Mouse (Mus musculus) hindbrain, embryonic 15.5 days (tissue): Measurements from ENCODE around the gene Foxa2. TPM values are rescaled to one million over a fixed set of nuclear protein-coding genes. Genes with fewer than 3 reads are reported as not detected.

Experiments
- ATAC-seq: fragments of 200-750 bp; cut with Nextera tagmentation; 2 replicates; pipeline ENCODE4 v1.8.0; 2017; ENCODE audit warnings: low read depth, moderate number of reproducible peaks, moderate TSS enrichment; ENCODE audit not compliant: low FRiP score
- H3K27ac ChIP-seq: fragments of 300-500 bp; sonication (generic); replicated peaks from 2 replicates; pipeline ENCODE4 v1.5.1; 2015; ENCODE audit warnings: mild to moderate bottlenecking, inconsistent platforms
- H3K27me3 ChIP-seq: fragments of 300-500 bp; sonication (generic); 2 replicates; pipeline ENCODE4 v1.6.1; 2015; ENCODE audit warnings: control low read depth, inconsistent platforms
- H3K36me3 ChIP-seq: fragments of 300-500 bp; sonication (generic); 2 replicates; pipeline ENCODE4 v1.6.1; 2015; ENCODE audit warnings: control low read depth, inconsistent platforms
- H3K4me1 ChIP-seq: fragments of 300-500 bp; sonication (generic); replicated peaks from 2 replicates; pipeline ENCODE4 v1.6.1; 2015; ENCODE audit warnings: control low read depth, inconsistent platforms
- H3K4me2 ChIP-seq: fragments of 300-500 bp; sonication (generic); 2 replicates; pipeline ENCODE4 v1.6.1; 2015; ENCODE audit warnings: moderate library complexity, mild to moderate bottlenecking, inconsistent platforms
- H3K4me3 ChIP-seq: fragments of 300-500 bp; sonication (generic); 2 replicates; pipeline ENCODE4 v1.5.1; 2015; ENCODE audit warnings: mild to moderate bottlenecking, inconsistent platforms
- H3K9ac ChIP-seq: fragments of 300-500 bp; sonication (generic); 2 replicates; pipeline ENCODE4 v1.6.1; 2015; ENCODE audit warnings: inconsistent platforms
- H3K9me3 ChIP-seq: fragments of 300-500 bp; sonication (generic); 2 replicates; pipeline ENCODE4 v1.6.1; 2016; ENCODE audit warnings: control low read depth, inconsistent platforms
- WGBS: fragments of 180-500 bp; shearing (Covaris S2); methylation state at CpG from one replicate; pipeline ENCODE4 v1.1.7; 2015; 5-methylcytosine and 5-hydroxymethylcytosine counted together
- polyA plus RNA-seq: library from polyadenylated mRNA; unstranded; fragments of >200 nt; fragmentation: Nextera tagmentation; extraction: Ambion mirVana; gene quantifications from 2 replicates; pipeline ENCODE4 v1.2.1, GENCODE M21; 2015

The Foxa2 gene
- polyA plus RNA-seq, 1 experiment from 2014 or later = 1.3 TPM

DNA sequence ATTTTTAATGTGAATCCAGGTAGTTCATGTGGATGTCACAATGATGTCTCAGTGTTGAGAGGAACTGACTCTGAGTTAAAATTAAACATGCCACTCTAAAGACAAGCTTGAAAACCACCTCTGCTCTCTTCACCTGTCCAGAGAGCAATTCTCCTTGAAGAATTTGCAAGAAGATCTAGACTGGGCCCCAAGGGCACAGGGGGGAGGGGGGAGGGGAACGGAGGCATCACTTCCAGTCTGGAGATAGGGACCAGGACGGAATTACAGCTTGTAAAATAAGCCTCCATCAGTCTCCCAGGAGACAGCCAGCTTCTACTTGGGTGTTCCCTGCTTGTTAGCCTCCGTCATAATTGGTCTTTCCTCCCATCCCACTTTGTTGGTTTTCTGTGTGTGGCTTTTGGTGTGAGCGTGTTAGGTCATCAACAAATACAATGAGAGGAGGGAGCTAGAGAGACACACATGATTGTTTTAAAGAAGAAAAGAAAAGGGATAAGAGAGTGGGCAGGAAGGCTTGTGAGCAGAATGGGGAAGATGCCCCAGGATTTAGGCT is 10.1 kb downstream of the Foxa2 start:
- Histone ChIP-seq H3K9ac (no peak overlapping the region), H3K4me2 (no peak overlapping the region), H3K36me3 (no peaks in the 10 kb centered on the region), H3K4me3 (no peak overlapping the region), H3K27ac (no peak overlapping the region), H3K27me3 (peaks cover 91% of the 10 kb centered on the region), H3K4me1 (no peaks in the 10 kb centered on the region), H3K9me3 (no peaks in the 10 kb centered on the region)
- WGBS = 4% methylated on average over 4 of the region's 4 CpGs
- ATAC-seq = no peak

DNA sequence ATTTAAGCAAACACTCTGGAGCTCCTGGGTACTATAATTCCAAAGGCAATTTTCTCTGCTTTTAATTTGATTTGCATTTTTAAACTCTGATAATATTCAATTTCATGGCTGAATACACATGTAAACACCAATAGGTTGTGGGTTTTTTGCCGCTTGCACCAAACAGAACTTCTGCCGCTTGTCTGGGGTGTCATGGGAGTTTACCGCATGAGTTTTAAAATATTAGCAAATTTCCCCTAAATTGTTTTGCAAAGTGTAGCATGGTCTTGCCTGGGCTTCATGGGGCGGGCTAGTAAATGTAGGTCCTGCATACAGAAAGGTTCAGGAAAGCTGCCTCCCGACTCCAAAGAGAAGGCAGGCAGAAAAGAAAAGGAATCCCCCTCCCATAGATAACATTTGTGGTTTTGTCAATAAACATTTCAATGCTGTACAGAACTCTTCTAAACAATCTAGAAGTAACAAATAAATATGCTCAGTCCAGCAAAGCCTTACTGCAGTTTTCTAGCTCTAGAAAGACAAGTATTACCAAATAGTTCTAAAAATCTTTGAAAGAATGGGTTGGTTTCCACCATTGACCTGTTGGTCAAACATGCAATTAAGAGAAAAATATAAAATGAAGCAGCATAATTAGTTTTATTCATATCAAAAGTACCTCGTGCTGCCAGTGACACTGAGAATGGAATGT is 15.6 kb downstream of the Foxa2 start:
- no peak for ATAC-seq
- no peaks in the 10 kb centered on the region for H3K36me3 ChIP-seq
- peaks cover 90% of the 10 kb centered on the region for H3K27me3 ChIP-seq
- H3K27ac ChIP-seq = no peak overlapping the region
- no peak overlapping the region for H3K4me2 ChIP-seq
- 3% methylated on average over 6 of the region's 6 CpGs for WGBS
- no peaks in the 10 kb centered on the region for H3K4me1 ChIP-seq
- H3K4me3 ChIP-seq = no peak overlapping the region
- no peaks in the 10 kb centered on the region for H3K9me3 ChIP-seq
- H3K9ac ChIP-seq = no peak overlapping the region

- no peaks in the 10 kb centered on the region for H3K36me3 ChIP-seq
- 3% methylated on average over 11 of the region's 11 CpGs for WGBS
- H3K27ac ChIP-seq = no peak overlapping the region
Measured at GRCm38 (mm10) chr2:148030613-148030935, 16.2 kb downstream of the Foxa2 start.

DNA sequence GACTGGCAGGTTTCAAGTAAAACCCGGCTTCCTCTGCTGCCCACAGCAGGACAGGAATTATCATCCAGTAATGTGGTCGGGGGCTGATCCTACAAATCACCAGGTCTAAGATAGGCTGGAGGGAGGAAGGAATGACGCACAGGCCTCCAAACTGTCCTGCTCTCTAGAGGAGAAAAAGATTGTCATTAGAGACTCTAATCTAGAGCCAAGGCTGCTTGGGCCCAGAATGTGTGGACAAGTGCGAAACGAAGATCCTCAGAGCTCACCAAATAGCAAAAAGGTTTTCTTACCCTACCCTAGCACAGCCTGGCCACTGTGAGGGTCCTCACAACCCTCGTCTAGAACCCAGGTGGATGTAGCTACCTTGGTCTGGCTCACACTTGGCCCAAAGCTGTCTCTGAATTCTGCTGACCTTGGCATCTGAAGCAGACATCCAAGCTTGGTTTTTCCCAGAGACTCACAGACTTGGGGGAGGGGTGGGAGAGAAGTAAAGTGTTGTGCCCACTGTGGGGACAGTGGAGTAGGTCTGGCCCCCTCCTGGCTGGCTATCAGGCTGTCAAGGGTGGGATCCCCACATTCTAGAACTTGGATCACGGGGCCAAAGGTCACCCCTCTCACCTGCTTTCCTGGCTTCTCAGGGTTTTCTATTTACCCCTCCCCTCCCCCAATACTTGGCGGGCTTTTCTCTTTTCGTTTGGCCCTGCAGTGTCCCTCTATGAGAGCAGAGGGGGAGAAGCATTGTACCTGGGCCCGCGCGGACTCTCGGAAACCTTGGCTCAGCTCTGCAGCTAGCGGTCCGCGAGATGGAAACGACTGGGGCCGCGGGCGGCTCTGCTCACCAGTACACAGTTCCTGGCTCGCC is 16.8 kb downstream of the Foxa2 start:
- ATAC-seq = no peak

More at GRCm38 (mm10) chr2:148030613-148030935, 16.2 kb downstream of the Foxa2 start:
- H3K4me2 ChIP-seq = no peak overlapping the region
- no peak for ATAC-seq
- peaks cover 90% of the 10 kb centered on the region for H3K27me3 ChIP-seq
- H3K4me1 ChIP-seq = no peaks in the 10 kb centered on the region
- no peaks in the 10 kb centered on the region for H3K9me3 ChIP-seq
- no peak overlapping the region for H3K4me3 ChIP-seq
- H3K9ac ChIP-seq = no peak overlapping the region

DNA sequence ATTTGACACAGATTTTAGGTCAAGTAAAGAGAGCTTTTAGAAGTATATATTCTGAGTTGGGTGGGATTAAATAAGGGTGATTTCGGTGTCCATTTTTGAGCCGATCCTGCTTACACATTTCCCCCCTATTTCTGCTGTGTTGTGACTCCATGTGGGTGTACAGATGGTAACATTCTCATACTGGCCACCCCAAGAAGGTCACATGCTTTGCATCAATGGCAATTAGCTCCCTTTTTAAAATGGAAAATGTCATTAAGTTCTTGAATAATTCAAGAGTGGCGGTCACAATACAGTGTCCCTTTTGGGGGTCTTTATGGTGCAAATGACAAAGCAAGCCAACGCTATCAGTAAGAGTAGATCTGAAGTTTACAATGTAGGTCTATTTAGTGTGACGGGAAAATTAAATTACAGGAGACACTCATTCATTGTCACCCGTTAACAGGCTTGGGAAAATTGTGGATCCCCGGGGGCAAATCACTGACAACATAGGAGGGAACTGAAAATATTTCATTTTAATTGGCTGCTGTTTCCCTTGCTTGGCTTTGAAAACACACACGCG is 17.6 kb downstream of the Foxa2 start:
- Histone ChIP-seq H3K27ac (no peak overlapping the region), H3K4me1 (no peaks in the 10 kb centered on the region), H3K4me2 (no peak overlapping the region), H3K9ac (no peak overlapping the region), H3K36me3 (no peaks in the 10 kb centered on the region), H3K27me3 (peaks cover 90% of the 10 kb centered on the region), H3K9me3 (no peaks in the 10 kb centered on the region), H3K4me3 (no peak overlapping the region)
- no peak for ATAC-seq
- WGBS = 11% methylated on average over 9 of the region's 9 CpGs

More for the DNA sequence above, 16.8 kb downstream of the Foxa2 start:
- H3K4me3 ChIP-seq = no peak overlapping the region
- no peak overlapping the region for H3K27ac ChIP-seq
- no peak overlapping the region for H3K4me2 ChIP-seq
- H3K9ac ChIP-seq = no peak overlapping the region
- peaks cover 90% of the 10 kb centered on the region for H3K27me3 ChIP-seq
- no peaks in the 10 kb centered on the region for H3K9me3 ChIP-seq
- no peaks in the 10 kb centered on the region for H3K36me3 ChIP-seq
- 2% methylated on average over 21 of the region's 21 CpGs for WGBS
- H3K4me1 ChIP-seq = no peaks in the 10 kb centered on the region

DNA sequence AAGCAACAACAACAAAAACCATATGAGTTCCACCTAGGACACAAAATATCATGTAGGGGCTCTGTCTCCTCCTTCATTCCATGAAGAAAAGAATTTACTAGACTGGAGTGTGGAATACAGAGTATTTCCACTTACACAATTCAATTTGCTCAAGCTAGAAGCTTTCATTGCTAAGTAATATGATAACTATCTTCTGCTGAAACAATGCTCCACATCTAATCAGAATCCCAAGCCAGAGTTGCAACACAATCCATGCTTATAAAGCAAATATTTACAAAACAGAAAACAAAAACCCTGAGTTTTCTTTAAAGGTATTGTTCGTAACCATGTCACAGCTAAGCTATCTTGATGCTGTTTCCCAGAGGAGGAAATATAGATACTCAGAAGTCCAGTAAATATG is 20.4 kb downstream of the Foxa2 start:
- Histone ChIP-seq H3K4me2 (no peak overlapping the region), H3K4me3 (no peak overlapping the region), H3K27me3 (peaks cover 94% of the 10 kb centered on the region), H3K9ac (no peak overlapping the region), H3K36me3 (no peaks in the 10 kb centered on the region), H3K9me3 (no peaks in the 10 kb centered on the region), H3K4me1 (no peaks in the 10 kb centered on the region), H3K27ac (no peak overlapping the region)
- WGBS = 78% methylated on average over 1 of the region's 1 CpGs
- no peak for ATAC-seq

DNA sequence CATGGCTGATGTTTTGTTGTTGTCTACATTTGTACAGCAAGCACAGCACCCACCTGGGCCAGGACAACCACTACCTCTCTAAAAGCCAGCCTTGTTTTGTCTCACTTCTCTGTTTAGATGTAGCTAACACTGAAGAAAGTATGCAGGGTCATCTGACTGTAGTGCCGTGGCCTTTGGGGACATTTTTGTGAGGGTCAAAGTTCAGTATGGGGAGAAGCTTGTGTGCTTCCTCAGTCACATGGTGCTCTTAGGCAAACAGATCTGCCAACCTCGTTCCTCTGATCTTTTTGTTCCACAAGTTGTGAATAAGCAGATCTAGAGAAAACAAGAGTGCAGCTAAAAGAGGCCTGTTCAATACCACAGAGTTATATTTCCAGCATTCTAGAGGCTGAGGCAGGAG is 21.3 kb downstream of the Foxa2 start:
- Histone ChIP-seq H3K27ac (no peak overlapping the region), H3K4me1 (no peaks in the 10 kb centered on the region), H3K4me3 (no peak overlapping the region), H3K9me3 (no peaks in the 10 kb centered on the region), H3K9ac (no peak overlapping the region), H3K27me3 (peaks cover 97% of the 10 kb centered on the region), H3K36me3 (no peaks in the 10 kb centered on the region), H3K4me2 (no peak overlapping the region)
- 24% methylated on average over 2 of the region's 2 CpGs for WGBS
- ATAC-seq = no peak

- Histone ChIP-seq H3K4me2 (no peak overlapping the region), H3K36me3 (no peaks in the 10 kb centered on the region), H3K27ac (no peak overlapping the region), H3K9me3 (no peaks in the 10 kb centered on the region), H3K4me3 (no peak overlapping the region), H3K27me3 (peaks cover 95% of the 10 kb centered on the region), H3K4me1 (no peaks in the 10 kb centered on the region), H3K9ac (no peak overlapping the region)
- no peak for ATAC-seq
- 58% methylated on average over 9 of the region's 9 CpGs for WGBS
Measured at GRCm38 (mm10) chr2:148024268-148024935, 22.4 kb downstream of the Foxa2 start.

- WGBS = 2% methylated on average over 12 of the region's 12 CpGs
Measured at GRCm38 (mm10) chr2:148023340-148023806, 23.4 kb downstream of the Foxa2 start.

GRCm38 (mm10) chr2:148021919-148022570 is 24.7 kb downstream of the Foxa2 start:
- no peaks in the 10 kb centered on the region for H3K9me3 ChIP-seq
- no peaks in the 10 kb centered on the region for H3K4me1 ChIP-seq
- 11% methylated on average over 5 of the region's 5 CpGs for WGBS
- no peak overlapping the region for H3K4me3 ChIP-seq
- H3K4me2 ChIP-seq = no peak overlapping the region
- peaks cover 96% of the 10 kb centered on the region for H3K27me3 ChIP-seq
- H3K36me3 ChIP-seq = no peaks in the 10 kb centered on the region
- no peak overlapping the region for H3K9ac ChIP-seq
- no peak overlapping the region for H3K27ac ChIP-seq
- no peak for ATAC-seq

More at GRCm38 (mm10) chr2:148023340-148023806, 23.4 kb downstream of the Foxa2 start:
- Histone ChIP-seq H3K9ac (no peak overlapping the region), H3K4me3 (no peak overlapping the region), H3K4me1 (no peaks in the 10 kb centered on the region), H3K4me2 (no peak overlapping the region), H3K36me3 (no peaks in the 10 kb centered on the region), H3K27ac (no peak overlapping the region), H3K9me3 (no peaks in the 10 kb centered on the region), H3K27me3 (peaks cover 95% of the 10 kb centered on the region)
- ATAC-seq = peak; percentile 48

DNA sequence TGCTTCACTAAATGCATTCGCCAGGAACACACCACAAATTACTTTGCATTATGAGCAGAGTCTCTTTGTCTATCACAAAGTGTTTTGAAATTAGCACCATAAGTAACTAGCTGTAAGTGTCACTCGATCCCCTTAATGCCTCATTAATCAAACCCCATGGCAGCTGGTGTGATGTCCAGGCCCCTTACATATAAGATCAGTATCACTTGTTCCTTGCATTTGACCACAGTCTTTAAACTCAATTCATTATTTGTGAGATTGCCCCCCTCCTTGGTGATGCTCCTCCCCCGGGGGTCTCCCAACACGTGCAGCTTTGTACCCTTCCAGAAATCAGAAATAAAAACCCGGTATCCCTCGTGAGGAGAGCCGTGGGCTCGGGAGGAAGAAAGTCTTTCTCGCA is 25.8 kb downstream of the Foxa2 start:
- no peak overlapping the region for H3K27ac ChIP-seq
- H3K4me2 ChIP-seq = no peak overlapping the region
- no peaks in the 10 kb centered on the region for H3K36me3 ChIP-seq
- ATAC-seq = no peak
- H3K4me3 ChIP-seq = no peak overlapping the region
- H3K9me3 ChIP-seq = no peaks in the 10 kb centered on the region
- peaks cover 88% of the 10 kb centered on the region for H3K27me3 ChIP-seq
- 17% methylated on average over 9 of the region's 9 CpGs for WGBS
- H3K4me1 ChIP-seq = no peaks in the 10 kb centered on the region
- no peak overlapping the region for H3K9ac ChIP-seq
